6 mouse cellular contexts compared by ENCODE assay signal in the genomic region with DNA sequence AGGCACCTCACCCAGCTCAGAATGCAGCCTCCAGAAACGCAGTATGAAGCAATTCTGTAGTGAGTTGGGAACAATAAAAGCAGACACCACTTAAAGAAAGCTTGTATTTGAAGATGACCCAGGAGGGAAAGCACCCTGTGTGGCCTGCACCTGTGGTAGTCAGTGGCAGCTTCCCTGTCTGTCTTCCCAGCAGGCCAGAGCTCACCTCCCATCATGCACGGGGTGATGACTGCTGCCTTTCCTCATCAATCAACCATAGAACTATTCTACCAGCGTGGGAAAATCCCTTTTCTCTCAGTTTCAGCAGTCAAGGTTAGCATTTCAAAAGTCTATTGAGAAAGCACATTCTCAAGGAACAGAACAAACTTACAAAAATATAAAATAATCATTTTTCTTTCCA.
"Had no signal": no experiment of that assay in that cellular context is flagged by ENCODE, and none has a peak within 500 bp of the region (broad histone marks: within the 10 kb centered on the region; RNA-seq: fewer than 3 reads in every experiment).

No protein-coding gene starts in this region.

- ATAC-seq: liver, postnatal 0 days; midbrain, embryonic 13.5 days had no signal

- DNase-seq: kidney, postnatal 14 days; liver; liver, embryonic 13.5 days; liver, postnatal 0 days; thymus, postnatal 14 days had no signal
